Mouse (Mus musculus) central nervous system, embryonic 14 days (tissue): ENCODE measurements around the gene Srsf9. TPM values are rescaled to one million over a fixed set of nuclear protein-coding genes. Genes with fewer than 3 reads are reported as not detected.

Source experiments
- polyA plus RNA-seq: library from polyadenylated mRNA; depleted of rRNA; stranded (reverse); fragments of >200 nt; gene quantifications from 2 replicates; pipeline ENCODE4 v1.2.3, GENCODE M21; 2012; rRNA removed

The Srsf9 gene
- 118 and 124 TPM in 2 replicates for polyA plus RNA-seq

GRCm38 (mm10) chr5:115326875-115327609, at the start of gene Srsf9:
Gene Srsf9, plus strand, starts transcription at chr5:115327177.

GRCm38 (mm10) chr5:115279226-115280049, 47.5 kb upstream of the Srsf9 start, which contains the start of gene Coq5:
Gene Coq5, plus strand, starts transcription at chr5:115279666.

GRCm38 (mm10) chr5:115300792-115301614, 26.0 kb upstream of the Srsf9 start, which contains the start of gene Dynll1:
Gene Dynll1, minus strand, starts transcription at chr5:115300999.

GRCm38 (mm10) chr5:115340577-115341313, 13.8 kb downstream of the Srsf9 start, which contains the start of the genes Gatc and Triap1:
Gene Gatc, minus strand, starts transcription at chr5:115341178.
Gene Triap1, plus strand, starts transcription at chr5:115341225.

GRCm38 (mm10) chr5:115348546-115349224, 21.7 kb downstream of the Srsf9 start, which contains the start of gene Cox6a1:
Gene Cox6a1, minus strand, starts transcription at chr5:115348981.

Other genes starting within 250 kb of the Srsf9 start
- gene Gm10401, start 228.9 kb upstream of the Srsf9 start, polyA plus RNA-seq: 0.19 and 0.20 TPM in 2 replicates
- 29.9 and 30.9 TPM in 2 replicates for gene Acads, start 207.8 kb upstream of the Srsf9 start, polyA plus RNA-seq
- gene Unc119b, start 192.2 kb upstream of the Srsf9 start, polyA plus RNA-seq: 46.4 and 52.1 TPM in 2 replicates
- gene Mlec, start 169.0 kb upstream of the Srsf9 start, polyA plus RNA-seq: 69.9 and 98.4 TPM in 2 replicates
- gene Cabp1, start 132.8 kb upstream of the Srsf9 start, polyA plus RNA-seq: 37.2 and 51.3 TPM in 2 replicates
- gene Pop5, start 91.3 kb upstream of the Srsf9 start, polyA plus RNA-seq: 61.1 and 61.6 TPM in 2 replicates
- 191 and 195 TPM in 2 replicates for gene Rnf10, start 54.3 kb upstream of the Srsf9 start, polyA plus RNA-seq
- gene Coq5, start 47.5 kb upstream of the Srsf9 start, polyA plus RNA-seq: 19.7 and 20.0 TPM in 2 replicates
- gene Dynll1, start 26.2 kb upstream of the Srsf9 start, polyA plus RNA-seq: 859 and 994 TPM in 2 replicates
- gene Gatc, start 14.0 kb downstream of the Srsf9 start, polyA plus RNA-seq: 27.9 and 28.9 TPM in 2 replicates
- gene Triap1, start 14.0 kb downstream of the Srsf9 start, polyA plus RNA-seq: 27.5 and 28.2 TPM in 2 replicates
- 1,417 and 1,419 TPM in 2 replicates for gene Cox6a1, start 21.8 kb downstream of the Srsf9 start, polyA plus RNA-seq
- gene Msi1, start 102.4 kb downstream of the Srsf9 start, polyA plus RNA-seq: 198 and 249 TPM in 2 replicates
- not detected in 2 replicates for gene Pla2g1b, start 139.1 kb downstream of the Srsf9 start, polyA plus RNA-seq
- 71.3 and 77.1 TPM in 2 replicates for gene Sirt4, start 157.5 kb downstream of the Srsf9 start, polyA plus RNA-seq
- 46.4 and 65.5 TPM in 2 replicates for gene Pxn, start 179.5 kb downstream of the Srsf9 start, polyA plus RNA-seq
- gene Rplp0, start 232.3 kb downstream of the Srsf9 start, polyA plus RNA-seq: 2,099 and 2,123 TPM in 2 replicates
- gene Gcn1l1, start 238.1 kb downstream of the Srsf9 start, polyA plus RNA-seq: 44.5 and 48.6 TPM in 2 replicates